Mouse (Mus musculus): ENCODE measurements at regions not wholly inside any gene's neighbourhood (a gene's known extent, or its start where the extent isn't known, plus 50 kb on each side); places are given as distances from the start of the nearest gene placed in this dataset.

DNA sequence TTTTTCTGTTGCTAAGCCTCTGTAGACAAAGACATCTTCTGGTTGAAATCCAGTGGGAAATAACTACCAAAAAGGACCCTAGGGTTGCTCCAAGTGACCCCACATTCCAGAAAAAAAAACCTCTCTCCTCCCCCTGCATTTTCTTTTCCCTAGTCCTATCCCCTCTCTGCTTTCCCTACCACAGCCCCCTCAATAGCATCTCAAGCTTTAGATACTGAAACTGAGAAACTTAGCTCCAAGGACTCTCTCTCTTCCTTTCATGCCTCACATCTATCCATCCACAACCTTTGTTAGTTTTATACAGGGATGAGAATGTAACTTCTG, 207.5 kb upstream of the Ercc4 start:
- DNase-seq (ENCODE audit: low spot score in 2 of 2) = no peak

DNA sequence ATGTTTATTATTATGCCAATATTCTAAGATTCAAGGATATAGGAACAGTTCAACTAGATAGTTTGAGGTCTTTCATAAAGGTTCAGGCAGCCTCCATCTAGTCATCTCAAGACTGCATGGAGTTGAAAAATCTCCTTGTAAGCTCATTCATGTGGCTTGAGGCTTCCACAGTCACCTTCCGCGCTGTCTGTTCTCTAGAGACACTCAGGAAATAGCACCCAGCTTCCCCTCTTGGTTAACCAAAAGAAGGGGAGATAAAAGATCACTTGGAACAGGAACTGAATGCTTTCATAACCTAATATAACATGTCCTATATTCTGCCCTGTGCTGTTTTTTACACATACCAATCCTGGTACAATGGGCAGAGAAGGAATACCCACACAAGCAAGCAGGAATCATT, 206.3 kb upstream of the Ercc4 start:
- DNase-seq (ENCODE audit: low spot score in 2 of 2) = no peak

DNA sequence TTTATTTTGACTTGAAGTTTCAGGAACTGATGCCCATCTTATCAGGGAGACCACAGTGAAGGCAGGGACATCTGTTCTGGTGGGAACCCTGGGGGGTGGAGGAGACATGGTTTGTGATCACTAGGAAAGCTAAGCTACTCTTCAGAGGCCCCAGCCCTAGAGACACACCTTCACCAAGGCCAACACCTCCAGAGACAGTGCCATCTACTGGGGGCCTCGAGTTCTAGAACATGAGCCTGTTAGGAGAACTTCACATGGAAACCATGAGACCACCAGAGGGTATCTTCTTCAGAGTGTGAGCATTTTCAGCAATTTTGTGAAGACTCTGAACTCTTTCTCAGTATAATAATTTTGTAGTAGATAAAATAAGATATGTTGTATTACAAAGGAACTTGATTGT, 204.5 kb upstream of the Ercc4 start:
- no peak for DNase-seq (ENCODE audit: low spot score in 2 of 2)

DNA sequence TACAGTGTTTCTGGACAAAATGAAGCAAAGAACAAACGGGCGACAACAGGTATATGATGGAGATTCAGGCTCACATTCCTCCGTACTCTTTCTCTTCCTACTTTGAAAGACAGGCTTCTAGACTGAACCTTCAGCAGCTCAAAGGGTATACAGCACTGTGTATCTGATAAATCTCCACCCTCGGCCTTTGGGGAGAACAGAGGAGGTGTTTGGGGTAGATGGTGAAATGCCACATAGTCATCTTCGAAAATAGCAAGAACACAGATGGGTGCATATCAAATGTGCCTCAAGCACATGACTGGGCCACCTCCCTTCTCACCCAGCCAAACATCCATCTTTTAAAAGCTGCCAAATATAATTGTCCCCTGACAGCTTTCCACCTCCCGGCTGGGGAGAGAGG, 184.8 kb upstream of the Ercc4 start:
- no peak for DNase-seq (ENCODE audit: low spot score in 2 of 2)

DNA sequence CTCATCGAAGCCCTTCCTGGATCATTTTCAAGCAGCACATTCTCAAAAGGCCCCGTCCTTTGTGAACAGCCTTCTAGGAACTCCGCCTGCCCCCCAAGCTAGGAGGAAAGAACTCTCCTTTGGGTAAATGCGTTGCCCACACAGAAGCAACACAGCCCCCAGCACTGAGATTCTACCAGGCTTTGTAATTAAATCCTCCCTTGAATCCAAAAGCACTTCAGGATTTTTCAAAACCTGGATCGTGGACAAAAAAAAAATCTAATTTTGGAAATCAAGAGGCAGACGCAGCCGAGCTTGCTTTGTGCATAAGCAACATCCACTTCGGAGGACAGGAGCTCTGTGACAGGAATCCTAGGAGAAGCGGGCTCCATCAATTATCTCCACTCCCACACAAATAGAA, 183.6 kb upstream of the Ercc4 start:
- DNase-seq (ENCODE audit: low spot score in 2 of 2) = peak; percentile 32 to 48

DNA sequence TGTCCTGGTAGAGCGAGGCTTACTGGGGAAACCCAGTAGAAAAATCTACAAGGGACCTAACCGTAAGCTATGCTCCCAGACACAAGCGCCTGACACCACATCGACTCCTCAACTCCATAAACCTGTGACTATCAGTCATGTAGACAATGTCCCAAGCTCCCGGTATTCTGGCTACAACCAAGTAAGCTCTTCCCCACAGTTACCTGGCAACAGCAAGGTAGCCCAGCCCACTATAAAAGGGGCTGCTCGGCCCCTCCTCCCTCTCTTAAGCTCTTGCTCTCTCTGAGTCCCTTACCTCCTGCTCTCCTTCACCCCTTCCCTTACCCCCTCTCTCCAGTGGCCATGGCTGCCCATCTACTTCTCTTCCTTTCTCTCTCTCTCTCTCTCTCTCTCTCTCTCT, 178.4 kb upstream of the Ercc4 start:
- DNase-seq (ENCODE audit: low spot score in 2 of 2) = no peak

DNA sequence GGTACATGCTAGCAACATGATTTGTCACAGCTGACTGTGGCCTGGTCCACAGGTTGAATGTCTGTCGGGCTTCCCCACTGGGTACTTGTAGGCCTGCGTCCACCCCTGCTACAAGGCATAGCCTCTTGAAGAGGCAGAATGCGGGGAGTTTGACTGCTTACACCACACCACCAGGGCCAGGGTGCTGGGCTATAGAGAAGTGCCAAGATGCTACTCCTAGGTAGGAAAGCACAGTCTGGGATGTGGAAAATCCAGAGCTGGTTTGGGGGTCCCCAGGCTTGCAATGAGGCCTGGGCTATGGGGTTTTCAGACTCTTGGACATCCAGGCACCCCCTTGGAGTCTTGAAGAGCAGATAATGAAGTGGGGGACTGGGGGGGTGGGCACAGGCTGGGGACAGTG, 176.5 kb upstream of the Ercc4 start:
- DNase-seq (ENCODE audit: low spot score in 2 of 2) = no peak

DNA sequence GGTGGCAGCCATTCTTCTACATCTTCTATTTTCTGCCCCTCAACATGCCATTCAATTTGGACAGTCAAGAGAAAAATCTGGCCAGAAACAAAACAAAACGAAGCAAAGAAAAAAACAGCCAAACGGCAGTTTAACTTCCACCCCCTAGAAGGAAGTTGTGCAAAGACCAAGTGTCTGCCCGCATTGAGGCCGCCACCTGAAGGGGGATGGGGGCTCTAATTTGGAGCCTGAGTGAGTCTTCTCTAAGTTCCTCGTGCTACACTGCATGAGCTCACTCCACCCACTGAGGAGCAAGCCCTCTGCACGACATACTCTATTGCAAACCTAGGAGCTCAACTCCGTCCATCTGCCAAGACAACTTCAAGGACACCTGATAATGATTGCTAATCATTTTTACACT, 174.9 kb upstream of the Ercc4 start:
- DNase-seq (ENCODE audit: low spot score in 2 of 2) = no peak

DNA sequence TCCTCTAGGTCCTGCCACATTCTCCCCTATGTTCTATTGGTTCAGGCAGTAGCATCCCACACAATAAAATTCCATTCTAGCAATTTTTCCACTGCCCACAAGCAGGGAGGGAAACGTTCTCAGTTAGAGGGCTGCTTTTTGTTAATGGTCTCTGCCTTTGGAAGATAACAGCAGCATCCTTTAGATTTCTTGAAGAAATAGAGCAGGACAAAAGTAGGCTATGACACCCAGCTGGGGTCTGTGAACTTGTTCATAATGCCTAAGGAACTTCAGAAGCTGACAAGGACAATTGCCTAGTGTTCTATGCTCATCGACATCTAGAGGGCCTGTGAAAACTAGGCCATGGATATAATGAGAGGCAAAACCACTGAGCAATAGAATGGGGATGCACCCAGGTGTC, 174.2 kb upstream of the Ercc4 start:
- no peak for DNase-seq (ENCODE audit: low spot score in 2 of 2)

DNA sequence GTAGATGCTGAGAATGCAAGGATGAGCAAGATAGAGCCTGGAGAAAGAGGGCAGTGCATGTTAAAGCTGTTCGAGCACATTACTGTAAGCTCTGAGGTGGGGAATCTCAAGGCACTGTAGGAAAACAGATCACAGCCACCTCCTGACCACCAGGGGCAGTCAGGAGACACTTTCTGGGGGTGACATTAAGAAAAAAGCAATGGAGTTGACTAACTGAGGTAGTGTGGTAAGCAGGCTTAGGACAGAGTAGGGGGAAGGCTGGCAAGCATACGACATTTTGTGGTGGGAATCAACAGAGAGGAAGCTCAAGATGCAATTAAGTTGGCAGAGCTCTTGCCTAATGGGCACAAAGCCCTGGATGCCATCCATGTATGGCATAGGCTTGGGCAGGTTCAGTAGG, 172.9 kb upstream of the Ercc4 start:
- no peak for DNase-seq (ENCODE audit: low spot score in 2 of 2)

DNA sequence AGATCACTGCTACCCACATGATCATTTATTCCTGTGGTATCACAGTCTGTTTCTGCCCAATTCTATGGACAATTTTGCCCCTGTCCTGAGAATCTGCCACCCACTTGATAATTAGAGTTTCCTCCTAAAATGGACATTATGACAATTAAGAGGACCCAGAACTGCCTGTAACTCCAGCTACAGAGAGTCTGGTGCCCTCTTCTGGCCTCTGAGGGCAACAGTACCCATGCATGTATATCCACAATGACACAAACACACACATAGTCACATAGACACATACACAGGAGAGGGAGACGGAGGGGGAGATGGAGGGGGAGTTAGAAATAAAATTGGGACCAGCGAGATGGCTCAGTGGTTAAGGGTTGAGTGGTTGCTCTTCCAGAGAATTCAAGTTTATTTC, 170.9 kb upstream of the Ercc4 start:
- DNase-seq (ENCODE audit: low spot score in 2 of 2) = no peak

DNA sequence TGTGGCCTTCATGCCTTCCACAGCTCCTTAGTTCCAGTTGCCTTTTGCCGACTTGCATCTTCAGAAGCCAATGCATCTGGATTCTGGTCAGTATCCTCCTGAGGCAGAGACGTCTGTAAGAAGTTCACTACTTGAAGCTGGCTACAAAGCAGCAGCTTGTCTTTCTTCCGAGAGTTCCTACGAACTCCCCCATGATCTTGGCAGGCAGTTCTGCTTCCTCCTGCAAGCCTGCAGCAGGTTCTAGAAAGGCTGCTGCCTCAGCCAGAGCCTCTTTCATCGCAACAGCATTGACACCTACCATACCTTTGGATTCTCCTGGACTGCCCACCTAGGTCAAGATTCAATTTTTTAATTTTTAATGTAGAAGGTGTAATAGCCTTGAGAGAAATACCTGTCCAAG, 158.3 kb upstream of the Ercc4 start:
- no peak for DNase-seq (ENCODE audit: low spot score in 2 of 2)

DNA sequence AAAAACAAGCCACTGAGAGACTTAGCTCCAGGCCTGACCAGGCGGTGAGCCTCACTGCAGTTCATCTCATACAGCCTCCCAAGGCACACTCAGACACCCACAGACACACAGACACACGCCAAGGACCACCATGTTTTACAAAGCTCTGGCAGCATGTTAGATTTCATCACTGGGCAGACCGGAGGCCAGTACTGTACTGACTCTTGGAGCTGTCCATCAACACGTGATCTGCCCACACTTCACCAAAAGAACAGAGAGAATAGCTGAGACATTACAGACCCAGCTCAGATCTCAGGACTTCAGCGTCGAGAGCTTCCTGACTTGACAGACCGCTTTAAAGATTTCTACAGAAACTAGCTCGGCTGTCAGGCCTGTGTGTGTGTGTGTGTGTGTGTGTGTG, 155.5 kb upstream of the Ercc4 start:
- no peak for DNase-seq (ENCODE audit: low spot score in 2 of 2)

DNA sequence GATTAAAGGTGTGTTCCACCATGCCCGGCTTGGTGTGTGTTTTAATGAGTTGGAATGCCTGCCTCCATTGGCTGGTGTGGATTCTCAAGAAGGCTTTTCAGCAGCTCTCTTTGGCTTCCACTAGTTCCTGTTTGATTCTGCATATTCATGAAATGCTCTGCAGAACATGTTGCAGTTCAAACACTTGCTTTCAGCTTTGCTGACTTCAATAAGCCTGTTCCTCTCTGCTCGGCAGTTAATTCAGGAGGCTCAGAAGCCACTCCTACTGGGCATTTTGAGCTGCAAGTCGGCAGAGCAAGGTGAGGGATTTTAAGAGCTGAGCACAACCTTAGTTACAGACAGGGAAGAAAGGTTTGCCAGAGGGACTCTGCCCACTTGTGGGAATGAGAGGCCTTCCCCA, 153.1 kb upstream of the Ercc4 start:
- DNase-seq (ENCODE audit: low spot score in 2 of 2) = no peak

DNA sequence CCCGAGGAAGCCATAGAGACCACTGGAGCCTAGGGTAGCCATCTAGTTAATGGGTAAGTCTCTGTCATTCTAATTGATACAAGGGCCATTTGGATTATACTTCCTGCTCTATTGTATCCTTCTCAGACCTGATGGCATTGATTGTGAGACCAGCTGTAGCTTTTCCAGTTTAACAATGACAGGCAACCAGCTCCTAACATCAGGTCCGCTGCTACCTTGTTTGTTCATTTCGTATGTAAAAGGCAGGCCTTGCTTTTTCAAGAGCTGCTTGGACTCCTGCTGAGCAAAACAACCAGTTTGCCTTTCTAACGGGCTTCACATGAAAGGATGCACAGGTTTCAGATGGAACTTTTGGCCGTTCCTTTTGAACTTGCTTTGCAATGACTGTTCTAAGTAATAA, 148.6 kb upstream of the Ercc4 start:
- no peak for DNase-seq (ENCODE audit: low spot score in 2 of 2)

DNA sequence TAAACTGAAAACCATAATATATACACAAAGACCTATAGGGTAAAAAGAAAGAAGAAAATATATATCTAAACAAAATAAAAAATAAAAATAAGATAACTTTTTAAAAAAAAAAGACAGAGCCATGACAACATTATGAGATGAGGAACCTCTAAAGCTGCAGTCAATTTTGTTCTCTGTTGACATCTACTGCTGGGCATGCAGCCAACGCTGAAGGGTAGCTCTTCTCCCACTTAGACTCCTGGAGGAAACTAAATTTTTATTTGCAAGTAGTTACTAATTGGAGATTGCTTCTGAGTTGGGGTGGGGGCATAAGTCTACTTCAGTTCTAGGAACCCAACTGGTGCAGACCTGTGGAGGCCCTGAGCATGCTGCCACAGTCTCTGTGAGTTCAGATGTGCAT, 126.8 kb upstream of the Ercc4 start:
- peak; percentile 39 to 42 for DNase-seq (ENCODE audit: low spot score in 2 of 2)

DNA sequence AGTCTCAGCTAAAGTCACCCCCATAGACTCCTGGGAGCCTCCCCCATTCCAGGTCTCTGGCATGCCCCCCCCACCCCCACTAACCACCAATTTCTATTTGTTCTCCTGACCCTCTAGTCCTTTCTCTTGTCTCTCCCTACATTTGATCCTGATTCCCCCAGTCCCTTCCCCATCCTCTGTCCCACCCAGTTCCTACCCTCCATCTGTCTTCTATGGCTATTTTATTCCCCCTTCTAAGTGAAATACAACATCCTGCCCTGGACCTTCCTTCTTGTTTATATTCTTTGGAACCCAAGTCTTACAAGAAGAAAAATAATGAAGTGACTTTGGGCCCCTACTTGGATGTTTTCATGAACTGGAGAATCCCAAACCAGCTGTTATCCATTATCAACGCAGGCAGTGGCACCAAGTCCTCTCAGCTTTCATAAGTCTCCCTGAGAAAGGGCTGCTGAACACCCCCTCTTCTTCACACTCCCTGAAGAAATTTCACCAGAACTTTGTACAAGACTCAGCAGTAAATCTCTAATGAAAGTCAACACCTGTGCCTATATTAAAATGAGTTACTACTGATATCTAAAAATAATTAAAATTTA, 108.1 kb upstream of the Ercc4 start:
- DNase-seq (ENCODE audit: low spot score in 2 of 2) = no peak

DNA sequence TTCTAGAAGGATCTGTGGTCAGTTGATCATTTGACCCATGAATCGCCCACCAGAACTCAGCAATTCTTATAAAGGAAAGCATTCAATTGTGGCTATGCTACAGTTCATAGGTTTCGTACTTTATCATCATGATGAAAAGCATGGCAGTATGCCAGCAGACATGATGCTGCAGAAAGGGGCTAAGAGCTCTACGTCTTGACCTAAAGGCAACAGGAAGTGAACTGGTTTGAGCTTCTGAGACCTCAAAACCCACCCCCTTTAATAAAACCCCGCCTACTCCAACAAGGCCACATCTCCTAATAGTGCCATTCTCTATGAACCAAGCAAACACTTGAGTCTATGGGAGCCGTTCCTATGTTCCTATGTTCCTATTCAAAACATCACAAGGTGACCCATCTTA, 96.6 kb upstream of the Ercc4 start:
- no peak for DNase-seq (ENCODE audit: low spot score in 2 of 2)

DNA sequence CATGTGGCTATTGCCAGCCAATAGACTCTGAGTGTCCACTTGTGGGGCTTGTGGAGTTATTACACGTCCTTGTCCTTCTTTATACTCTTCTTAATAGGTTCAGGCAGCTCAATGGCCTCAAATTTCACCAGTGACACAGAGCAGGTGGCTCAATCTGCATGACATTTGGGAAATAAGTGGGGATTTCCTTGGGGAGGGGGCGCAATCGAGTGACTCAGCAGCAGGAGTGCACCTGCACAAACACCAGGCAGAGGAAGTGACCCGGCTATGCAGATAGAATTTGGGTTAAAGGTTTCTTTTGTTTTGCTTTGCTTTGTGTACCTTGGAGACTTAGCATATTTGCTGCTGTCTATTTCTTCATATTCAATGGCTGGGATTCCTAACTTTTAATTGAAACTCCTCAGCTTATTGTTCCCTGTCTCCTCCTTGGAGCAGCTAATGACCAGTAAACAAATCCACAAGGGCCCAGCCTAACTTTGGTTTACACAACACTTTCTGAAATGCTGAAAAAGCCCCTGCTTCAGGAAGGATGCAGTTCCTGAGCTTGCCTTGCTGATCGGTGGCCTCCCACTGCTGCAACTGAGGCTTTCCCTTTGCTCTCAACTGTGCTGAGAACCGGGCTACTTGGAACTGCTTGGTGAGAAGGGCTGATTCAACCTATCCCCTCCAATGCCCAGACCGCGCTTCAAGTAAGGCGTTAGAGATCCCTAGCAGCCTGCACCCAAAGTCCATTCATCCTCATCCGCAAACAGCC, 95.4 kb upstream of the Ercc4 start:
- DNase-seq (ENCODE audit: low spot score in 2 of 2) = no peak

DNA sequence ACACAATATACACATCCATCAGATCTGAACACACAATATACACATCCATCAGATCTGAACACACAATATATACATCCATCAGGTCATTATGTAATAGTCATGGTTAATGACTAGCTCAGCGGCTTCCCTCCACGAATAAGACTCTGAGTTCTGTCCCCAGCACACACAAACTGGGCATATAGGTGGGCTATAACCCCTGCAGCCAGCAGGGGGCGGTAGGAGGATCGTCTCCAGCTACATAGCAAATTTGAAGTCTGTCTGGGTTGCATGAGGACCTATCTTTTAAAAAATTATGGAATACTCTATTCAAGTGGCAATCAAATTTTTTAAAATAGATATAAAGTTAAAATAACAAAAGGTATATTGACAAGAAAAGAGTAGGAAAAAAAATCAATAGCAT, 86.6 kb upstream of the Ercc4 start:
- no peak for DNase-seq (ENCODE audit: low spot score in 2 of 2)

DNA sequence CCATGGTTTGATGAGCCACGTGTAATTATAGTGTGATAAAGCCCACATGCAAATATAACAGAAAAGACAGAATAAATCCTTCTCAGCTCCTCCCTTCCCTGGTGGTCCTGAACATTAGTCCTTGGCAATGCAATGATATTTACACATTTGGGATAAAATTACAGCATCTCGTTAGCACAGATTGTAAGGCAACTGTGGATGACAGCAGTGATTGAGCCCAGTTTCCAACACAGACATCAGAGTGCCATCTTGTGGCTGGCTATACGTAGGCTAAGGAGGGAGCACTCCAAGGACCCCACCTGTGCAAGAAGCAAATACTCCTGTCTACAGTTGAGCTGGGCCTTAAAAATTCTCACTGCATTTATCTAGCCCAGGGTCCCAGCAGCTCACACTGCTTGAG, 84.1 kb upstream of the Ercc4 start:
- DNase-seq (ENCODE audit: low spot score in 2 of 2) = peak; percentile 60 to 75

DNA sequence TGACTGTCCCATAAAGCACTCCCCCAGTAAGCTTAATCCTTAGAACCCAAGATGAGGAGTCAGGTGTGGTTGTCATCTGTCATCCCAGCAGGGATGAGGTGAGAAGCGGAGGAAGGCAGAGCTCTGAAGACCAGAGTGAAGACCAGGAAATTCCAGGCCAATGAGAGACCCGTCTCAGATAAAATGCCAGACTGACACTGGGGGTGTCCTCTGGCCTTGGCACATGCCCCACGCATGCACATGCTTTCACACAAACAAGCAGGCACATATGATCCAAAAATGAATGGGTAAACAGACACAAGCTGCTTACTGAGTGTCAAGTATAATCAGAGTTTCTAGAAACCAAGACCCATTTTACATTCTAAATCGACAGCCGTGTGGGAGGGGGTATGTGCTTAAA, 75.3 kb upstream of the Ercc4 start:
- no peak for DNase-seq (ENCODE audit: low spot score in 2 of 2)

DNA sequence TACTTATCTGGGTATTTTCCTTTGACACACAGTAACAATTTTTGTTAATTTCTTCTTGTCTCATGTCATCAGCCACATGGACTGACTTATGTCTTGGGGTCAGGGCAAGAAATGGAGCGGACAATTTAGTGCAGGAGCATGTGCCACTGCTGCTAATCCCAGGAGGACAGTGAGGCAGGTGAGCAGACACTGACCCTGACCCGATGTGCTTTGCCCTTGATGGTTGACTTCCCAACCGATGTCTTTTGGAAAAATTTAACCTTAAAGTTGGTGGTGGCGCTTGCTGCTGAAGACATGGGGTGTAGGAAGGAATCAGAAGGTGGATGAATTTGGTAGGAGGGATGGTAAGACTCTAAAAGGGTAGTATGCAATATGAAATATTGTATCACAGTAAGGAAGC, 72.9 kb upstream of the Ercc4 start:
- no peak for DNase-seq (ENCODE audit: low spot score in 2 of 2)

Measured in right cerebral cortex, adult 2 months (tissue).